Comparison of ENCODE assay signal across 9 mouse cellular contexts in the genomic region with DNA sequence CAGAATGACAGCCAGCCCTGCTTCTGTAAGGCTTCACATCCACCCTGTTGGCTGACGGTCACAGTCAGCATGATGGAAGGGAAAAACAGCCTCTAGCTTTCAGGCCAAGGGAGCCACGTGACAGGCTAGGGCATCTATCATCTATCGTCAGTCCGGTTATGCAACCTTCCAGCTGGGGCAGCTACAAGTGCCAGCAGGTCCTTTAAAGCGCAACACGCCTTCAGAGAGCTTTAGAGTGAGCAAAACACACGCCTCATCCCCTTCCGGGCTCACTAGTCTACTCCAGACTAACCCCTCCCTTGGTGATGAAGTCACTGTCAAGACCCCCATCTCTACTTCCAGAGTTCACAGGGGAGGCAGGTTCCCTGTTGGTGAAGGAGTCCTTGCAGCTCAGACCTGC. TPM values are rescaled to one million over a fixed set of nuclear protein-coding genes. Genes with fewer than 3 reads are reported as not detected.
DNase-seq lines count a peak whose midpoint lies in the region; ATAC-seq and TF ChIP-seq lines count a peak whose summit lies in the region.
"Had no signal": no experiment of that assay in that cellular context is flagged by ENCODE, and none has a peak within 500 bp of the region (broad histone marks: within the 10 kb centered on the region; RNA-seq: fewer than 3 reads in every experiment).

No protein-coding gene starts in this region.

- peaks cover 8% of the 10 kb centered on the region; the same call in 1 of the 2 replicates for H3K4me1 ChIP-seq in embryonic facial prominence, embryonic 15.5 days
- peaks cover 13% of the 10 kb centered on the region for H3K4me1 ChIP-seq in stomach, embryonic 16.5 days (ENCODE audit: control insufficient read depth, insufficient read depth, low read length)
- no peaks in the 10 kb centered on the region for H3K4me1 ChIP-seq in forebrain, postnatal 0 days (ENCODE audit: insufficient read depth)
- H3K4me1 ChIP-seq in forebrain, embryonic 14.5 days (ENCODE audit: control insufficient read depth, insufficient read depth, low read length) = no peaks in the 10 kb centered on the region

- 53% methylated on average over 8 of the region's 8 CpGs for WGBS in embryonic facial prominence, embryonic 15.5 days
- 16% methylated on average over 8 of the region's 8 CpGs for WGBS in stomach, embryonic 16.5 days
- WGBS in forebrain, postnatal 0 days = 81% methylated on average over 8 of the region's 8 CpGs
- 90% methylated on average over 8 of the region's 8 CpGs for WGBS in forebrain, embryonic 14.5 days

- no peak overlapping the region for H3K9ac ChIP-seq in embryonic facial prominence, embryonic 15.5 days
- no peak overlapping the region for H3K9ac ChIP-seq in stomach, embryonic 16.5 days (ENCODE audit: low read length)
- no peak overlapping the region for H3K9ac ChIP-seq in forebrain, postnatal 0 days
- H3K9ac ChIP-seq in forebrain, embryonic 14.5 days (ENCODE audit: low read length) = no peak overlapping the region

- no peaks in the 10 kb centered on the region for H3K27me3 ChIP-seq in embryonic facial prominence, embryonic 15.5 days
- H3K27me3 ChIP-seq in stomach, embryonic 16.5 days (ENCODE audit: control insufficient read depth, insufficient read depth, low read length) = no peaks in the 10 kb centered on the region
- no peaks in the 10 kb centered on the region for H3K27me3 ChIP-seq in forebrain, postnatal 0 days (ENCODE audit: insufficient read depth, low read length)
- no peaks in the 10 kb centered on the region for H3K27me3 ChIP-seq in forebrain, embryonic 14.5 days (replicated peaks; ENCODE audit: control insufficient read depth, insufficient read depth, low read length)

- no peak overlapping the region for H3K4me2 ChIP-seq in embryonic facial prominence, embryonic 15.5 days (replicated peaks)
- H3K4me2 ChIP-seq in stomach, embryonic 16.5 days (ENCODE audit: low read depth, low read length) = peak overlapping the region; percentile 20; the same call in 1 of the 2 replicates
- no peak overlapping the region for H3K4me2 ChIP-seq in forebrain, postnatal 0 days (ENCODE audit: low read depth)
- no peak overlapping the region for H3K4me2 ChIP-seq in forebrain, embryonic 14.5 days (ENCODE audit: low read length)

- no peak overlapping the region for H3K4me3 ChIP-seq in layer of hippocampus, adult 2 months
- no peak overlapping the region for H3K4me3 ChIP-seq in embryonic facial prominence, embryonic 15.5 days (replicated peaks)
- H3K4me3 ChIP-seq in stomach, embryonic 16.5 days (replicated peaks; ENCODE audit: low read length) = no peak overlapping the region
- H3K4me3 ChIP-seq in forebrain, postnatal 0 days (ENCODE audit: low read depth, low read length) = no peak overlapping the region
- no peak overlapping the region for H3K4me3 ChIP-seq in forebrain, embryonic 14.5 days (ENCODE audit: low read depth, low read length)

- DNase-seq in layer of hippocampus, adult 2 months (ENCODE audit: low spot score in 2 of 2) = peak; percentile 18 to 40
- DNase-seq in layer of hippocampus, postnatal 10 days (ENCODE audit: low spot score in 2 of 2) = no peak
- peak; percentile 12 for DNase-seq in layer of hippocampus, adult 9-10 months (ENCODE audit: low spot score)
- no peak for DNase-seq in right cerebral cortex, postnatal 36 days (ENCODE audit: low spot score in 2 of 2)
- no peak for DNase-seq in forebrain, postnatal 0 days
- no peak for DNase-seq in forebrain, embryonic 14.5 days (ENCODE audit: low spot score)

- H3K36me3 ChIP-seq in embryonic facial prominence, embryonic 15.5 days = no peaks in the 10 kb centered on the region; the same call in 1 of the 2 replicates
- H3K36me3 ChIP-seq in stomach, embryonic 16.5 days (ENCODE audit: control insufficient read depth, insufficient read depth, low read length) = no peaks in the 10 kb centered on the region
- H3K36me3 ChIP-seq in forebrain, postnatal 0 days (ENCODE audit: insufficient read depth) = no peaks in the 10 kb centered on the region
- H3K36me3 ChIP-seq in forebrain, embryonic 14.5 days (ENCODE audit: control insufficient read depth, insufficient read depth, low read length) = no peaks in the 10 kb centered on the region

- no peaks in the 10 kb centered on the region for H3K9me3 ChIP-seq in embryonic facial prominence, embryonic 15.5 days (replicated peaks)
- H3K9me3 ChIP-seq in stomach, embryonic 16.5 days (replicated peaks; ENCODE audit: control insufficient read depth, low read length) = no peaks in the 10 kb centered on the region
- H3K9me3 ChIP-seq in forebrain, postnatal 0 days (ENCODE audit: low read length) = no peaks in the 10 kb centered on the region
- H3K9me3 ChIP-seq in forebrain, embryonic 14.5 days (replicated peaks; ENCODE audit: control insufficient read depth, low read length) = no peaks in the 10 kb centered on the region

- no peak for TF ChIP-seq CTCF in layer of hippocampus, adult 2 months (conservative IDR thresholded peaks at IDR 0.05)
- TF ChIP-seq CTCF in forebrain, postnatal 0 days (IDR thresholded peaks at IDR 0.05; ENCODE audit: low read depth) = no peak

- no peak overlapping the region for H3K27ac ChIP-seq in layer of hippocampus, adult 2 months
- peak overlapping the region; percentile 52 for H3K27ac ChIP-seq in embryonic facial prominence, embryonic 15.5 days (replicated peaks)
- peak overlapping the region; percentile 78 for H3K27ac ChIP-seq in stomach, embryonic 16.5 days (ENCODE audit: low read length)
- no peak overlapping the region for H3K27ac ChIP-seq in forebrain, postnatal 0 days (ENCODE audit: low read depth, low read length)
- no peak overlapping the region for H3K27ac ChIP-seq in forebrain, embryonic 14.5 days (ENCODE audit: low read depth, low read length)

- peak; percentile 58; the same call in 1 of the 2 replicates for ATAC-seq in embryonic facial prominence, embryonic 15.5 days (ENCODE audit: insufficient number of reproducible peaks, low FRiP score, low TSS enrichment, low read depth)
- ATAC-seq in stomach, embryonic 16.5 days (ENCODE audit: insufficient read depth, low FRiP score) = peak; percentile 81
- ATAC-seq in forebrain, postnatal 0 days = no peak
- ATAC-seq in forebrain, embryonic 14.5 days = no peak

RNA-seq across cellular contexts. Expression of a gene that starts 11.7 kb away (rescaled TPM):
- total RNA-seq in layer of hippocampus, adult 2 months (2021) = under 1 TPM; 0.20 to 0.34 TPM
- total RNA-seq in layer of hippocampus, postnatal 10 days (2021) = under 1 TPM; 0.36 to 0.39 TPM
- 26.8 and 29.1 TPM in 2 replicates for polyA plus RNA-seq in embryonic facial prominence, embryonic 15.5 days (2015; fragmentation: Nextera tagmentation; extraction: Ambion mirVana)
- 31.2 and 42.7 TPM in 2 replicates for polyA plus RNA-seq in stomach, embryonic 16.5 days (2015; fragmentation: Nextera tagmentation; extraction: Ambion mirVana)
- total RNA-seq in forebrain, postnatal 0 days (2014; rRNA removed) = 1.0 and 1.6 TPM in 2 replicates
- polyA plus RNA-seq in forebrain, postnatal 0 days (2015; fragmentation: Nextera tagmentation; extraction: Ambion mirVana) = 0.83 and 0.93 TPM in 2 replicates
- polyA plus RNA-seq in forebrain, embryonic 14.5 days (2014; fragmentation: Nextera tagmentation; extraction: Ambion mirVana) = 0.67 TPM in 2 replicates
- total RNA-seq: gastrocnemius, postnatal 36 days had no signal

Comparison
In these comparisons a context has a peak if more than half of its experiments do, and no peak if none do; other contexts are left out.
1. DNase-seq: peak in layer of hippocampus, adult 2 months (2 of 2) and layer of hippocampus, adult 9-10 months (single experiment); none in layer of hippocampus, postnatal 10 days (0 of 2), right cerebral cortex, postnatal 36 days (0 of 2), forebrain, postnatal 0 days (single experiment) and forebrain, embryonic 14.5 days (single experiment).
2. H3K27ac ChIP-seq: peak in embryonic facial prominence, embryonic 15.5 days (single experiment) and stomach, embryonic 16.5 days (single experiment); none in layer of hippocampus, adult 2 months (single experiment), forebrain, postnatal 0 days (single experiment) and forebrain, embryonic 14.5 days (single experiment).
3. ATAC-seq: peak in embryonic facial prominence, embryonic 15.5 days (single experiment) and stomach, embryonic 16.5 days (single experiment); none in forebrain, postnatal 0 days (single experiment) and forebrain, embryonic 14.5 days (single experiment).
4. RNA of a gene that starts 11.7 kb away (polyA plus RNA-seq): 31.2 to 42.7 TPM in stomach, embryonic 16.5 days and 26.8 to 29.1 TPM in embryonic facial prominence, embryonic 15.5 days; 0.83 to 0.93 TPM in forebrain, postnatal 0 days and 0.67 TPM in forebrain, embryonic 14.5 days; every median in the first group is over 10 times any median in the second.